Mouse (Mus musculus) E14TG2a.4 (cell line): Measurements from ENCODE around the gene Upf2.

ENCODE experiments used
- CTCF ChIP-seq: conservative IDR thresholded peaks from 2 replicates; pipeline ENCODE4 v1.5.1; 2014; ENCODE audit warnings: low read length
- NANOG ChIP-seq: IDR thresholded peaks from 2 replicates; pipeline ENCODE4 v1.6.1; 2014; ENCODE audit warnings: borderline replicate concordance, low read length, mixed read lengths
- POU5F1 ChIP-seq: IDR thresholded peaks from 2 replicates; pipeline ENCODE4 v1.6.1; 2014; ENCODE audit warnings: low read length, borderline replicate concordance

DNA sequence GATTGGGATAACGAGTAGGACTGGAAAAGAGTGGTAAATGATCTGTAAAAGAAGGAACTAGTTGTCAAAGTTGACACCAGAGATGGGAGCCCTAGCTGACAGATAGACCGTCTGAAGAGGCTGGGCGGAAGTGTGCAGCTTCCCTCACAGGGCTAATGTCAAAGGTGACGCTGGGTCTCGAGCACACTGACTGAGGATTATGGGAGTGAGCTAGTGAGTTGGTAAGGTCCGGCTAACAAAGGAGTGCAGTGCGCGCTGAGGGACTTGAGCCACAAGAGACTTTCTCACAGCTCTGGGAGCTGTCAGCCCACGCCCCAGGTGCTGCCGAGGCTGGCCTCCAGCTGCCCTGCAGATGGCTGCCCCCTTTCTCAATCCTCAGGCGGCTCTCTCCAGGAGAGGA is 119.7 kb downstream of the Upf2 start:
- TF ChIP-seq CTCF, result no peak
- TF ChIP-seq POU5F1, result no peak
- no peak for TF ChIP-seq NANOG
